Comparison of ENCODE assay signal across 10 mouse cellular contexts in genomic region chr9:9372594-9372993, GRCm38 (mm10).
A peak's percentile ranks its signal among the peaks of the same experiment; 100 is the strongest.
DNase-seq lines count a peak whose midpoint lies in the region; ATAC-seq and TF ChIP-seq lines count a peak whose summit lies in the region.
"Had no signal": no experiment of that assay in that cellular context is flagged by ENCODE, and none has a peak within 500 bp of the region (broad histone marks: within the 10 kb centered on the region; RNA-seq: fewer than 3 reads in every experiment).

No protein-coding gene starts in this region.

- TF ChIP-seq CTCF in heart, adult 2 months (IDR thresholded peaks at IDR 0.05), result peak; percentile 58
- peak; percentile 56 for TF ChIP-seq CTCF in lung, embryonic 14.5 days (IDR thresholded peaks at IDR 0.05; ENCODE audit: low read depth)
- TF ChIP-seq CTCF in lung, adult 2 months (IDR thresholded peaks at IDR 0.05; ENCODE audit: insufficient read depth, low read length), result no peak

- no peaks in the 10 kb centered on the region for H3K9me3 ChIP-seq in heart, embryonic 10.5 days
- H3K9me3 ChIP-seq in lung, embryonic 14.5 days (ENCODE audit: low read depth, low read length), result no peaks in the 10 kb centered on the region
- H3K9me3 ChIP-seq in forebrain, embryonic 10.5 days, result no peaks in the 10 kb centered on the region
- H3K9me3 ChIP-seq: limb, embryonic 13.5 days had no signal

- intact Hi-C loops in heart, adult 2 months (cut with DNase I), result loop anchor here (5.0 to 10.0 kb wide), 2 partner anchors 135 to 288 kb away; partner anchors contain the start of gene Arhgap42

- H3K36me3 ChIP-seq in heart, adult 2 months (ENCODE audit: control insufficient read depth, insufficient read depth, low read length), result no peaks in the 10 kb centered on the region
- no peaks in the 10 kb centered on the region for H3K36me3 ChIP-seq in heart, embryonic 10.5 days
- H3K36me3 ChIP-seq in lung, embryonic 14.5 days (ENCODE audit: insufficient read depth), result no peaks in the 10 kb centered on the region
- no peaks in the 10 kb centered on the region for H3K36me3 ChIP-seq in forebrain, embryonic 10.5 days (replicated peaks)
- H3K36me3 ChIP-seq: limb, embryonic 13.5 days had no signal

- TF ChIP-seq POLR2A in heart, adult 2 months (IDR thresholded peaks at IDR 0.05; ENCODE audit: insufficient read depth, low read depth, low read length), result no peak
- TF ChIP-seq POLR2A in lung, adult 2 months (IDR thresholded peaks at IDR 0.05; ENCODE audit: borderline replicate concordance, extremely low read depth, low read depth, low read length), result no peak

- 56% methylated on average over 1 of the region's 1 CpGs for WGBS in heart, adult 2 months
- 43% methylated on average over 1 of the region's 1 CpGs for WGBS in heart, embryonic 10.5 days
- WGBS in lung, embryonic 14.5 days, result 43% methylated on average over 1 of the region's 1 CpGs
- WGBS in lung, adult 2 months, result 41% methylated on average over 1 of the region's 1 CpGs
- whole genome bisulfite sequencing in forebrain, embryonic 10.5 days, result 57% methylated on average over 1 of the region's 1 CpGs

- peak in 1 of 2 experiments; percentile 7 for DNase-seq in heart, adult 2 months
- DNase-seq in heart, embryonic 10.5 days (ENCODE audit: low spot score), result no peak
- DNase-seq in lung, embryonic 14.5 days, result peak; percentile 53
- DNase-seq in lung, adult 2 months, result no peak
- peak; percentile 18 for DNase-seq in embryo, embryonic 10.5 days (ENCODE audit: low spot score)
- DNase-seq in ovary, postnatal 14 days (ENCODE audit: low spot score), result peak; percentile 6
- no peak for DNase-seq in right cerebral cortex, postnatal 25 days
- no peak for DNase-seq in forebrain, embryonic 10.5 days (ENCODE audit: extremely low spot score, low spot score)

- no peak overlapping the region for H3K4me3 ChIP-seq in heart, adult 2 months
- H3K4me3 ChIP-seq in heart, embryonic 10.5 days, result no peak overlapping the region
- H3K4me3 ChIP-seq in lung, embryonic 14.5 days (ENCODE audit: low read depth, low read length), result no peak overlapping the region
- no peak overlapping the region for H3K4me3 ChIP-seq in lung, adult 2 months (replicated peaks; ENCODE audit: extremely low read depth, low read depth, low read length)
- no peak overlapping the region for H3K4me3 ChIP-seq in forebrain, embryonic 10.5 days
- H3K4me3 ChIP-seq: limb, embryonic 13.5 days had no signal

- H3K27ac ChIP-seq in heart, adult 2 months, result no peak overlapping the region
- no peak overlapping the region for H3K27ac ChIP-seq in heart, embryonic 10.5 days
- no peak overlapping the region for H3K27ac ChIP-seq in lung, embryonic 14.5 days (ENCODE audit: low read depth)
- no peak overlapping the region for H3K27ac ChIP-seq in forebrain, embryonic 10.5 days
- H3K27ac ChIP-seq: limb, embryonic 13.5 days had no signal

- no peaks in the 10 kb centered on the region for H3K27me3 ChIP-seq in heart, adult 2 months (ENCODE audit: control insufficient read depth, insufficient read depth, low read length)
- H3K27me3 ChIP-seq in heart, embryonic 10.5 days (ENCODE audit: insufficient read depth, poor library complexity, severe bottlenecking), result no peaks in the 10 kb centered on the region
- no peaks in the 10 kb centered on the region for H3K27me3 ChIP-seq in lung, embryonic 14.5 days (ENCODE audit: insufficient read depth, low read length)
- no peaks in the 10 kb centered on the region for H3K27me3 ChIP-seq in forebrain, embryonic 10.5 days (ENCODE audit: poor library complexity, severe bottlenecking)
- H3K27me3 ChIP-seq: limb, embryonic 13.5 days had no signal

- peak; percentile 68; the same call in 1 of the 2 replicates for ATAC-seq in lung, embryonic 14.5 days (ENCODE audit: insufficient read depth)
- ATAC-seq: hindbrain, embryonic 16.5 days had no signal

- no peak overlapping the region for H3K9ac ChIP-seq in heart, adult 2 months (ENCODE audit: low read depth, low read length)
- no peak overlapping the region for H3K9ac ChIP-seq in lung, embryonic 14.5 days
- H3K9ac ChIP-seq: limb, embryonic 13.5 days had no signal

- no peak for TF ChIP-seq EP300 in heart, adult 2 months (IDR thresholded peaks at IDR 0.05; ENCODE audit: insufficient read depth, low read depth, low read length)

- H3K79me2 ChIP-seq in heart, adult 2 months (replicated peaks; ENCODE audit: control insufficient read depth, insufficient read depth, low read length), result no peaks in the 10 kb centered on the region

- H3K4me1 ChIP-seq in heart, adult 2 months (ENCODE audit: control insufficient read depth, insufficient read depth, low read length), result no peaks in the 10 kb centered on the region
- no peaks in the 10 kb centered on the region for H3K4me1 ChIP-seq in heart, embryonic 10.5 days
- no peaks in the 10 kb centered on the region for H3K4me1 ChIP-seq in lung, embryonic 14.5 days (ENCODE audit: insufficient read depth)
- H3K4me1 ChIP-seq in lung, adult 2 months (ENCODE audit: control insufficient read depth, insufficient read depth, low read length), result no peaks in the 10 kb centered on the region
- no peaks in the 10 kb centered on the region for H3K4me1 ChIP-seq in forebrain, embryonic 10.5 days
- H3K4me1 ChIP-seq: limb, embryonic 13.5 days had no signal

- H3K4me2 ChIP-seq in lung, embryonic 14.5 days, result no peak overlapping the region
- H3K4me2 ChIP-seq: limb, embryonic 13.5 days had no signal

Comparison
In these comparisons a context has a peak if more than half of its experiments do, and no peak if none do; other contexts are left out.
1. DNase-seq: peak in lung, embryonic 14.5 days (single experiment), embryo, embryonic 10.5 days (single experiment) and ovary, postnatal 14 days (single experiment); none in heart, embryonic 10.5 days (single experiment), lung, adult 2 months (single experiment), right cerebral cortex, postnatal 25 days (single experiment) and forebrain, embryonic 10.5 days (single experiment).